Mouse (Mus musculus): ENCODE data around the gene Pmpca. TPM values are rescaled to one million over a fixed set of nuclear protein-coding genes. Genes with fewer than 3 reads are reported as not detected.
A peak's percentile ranks its signal among the peaks of the same experiment; 100 is the strongest.

Pmpca gene
- polyA plus RNA-seq, 1 experiment from 2014 or later: 113 TPM

DNA sequence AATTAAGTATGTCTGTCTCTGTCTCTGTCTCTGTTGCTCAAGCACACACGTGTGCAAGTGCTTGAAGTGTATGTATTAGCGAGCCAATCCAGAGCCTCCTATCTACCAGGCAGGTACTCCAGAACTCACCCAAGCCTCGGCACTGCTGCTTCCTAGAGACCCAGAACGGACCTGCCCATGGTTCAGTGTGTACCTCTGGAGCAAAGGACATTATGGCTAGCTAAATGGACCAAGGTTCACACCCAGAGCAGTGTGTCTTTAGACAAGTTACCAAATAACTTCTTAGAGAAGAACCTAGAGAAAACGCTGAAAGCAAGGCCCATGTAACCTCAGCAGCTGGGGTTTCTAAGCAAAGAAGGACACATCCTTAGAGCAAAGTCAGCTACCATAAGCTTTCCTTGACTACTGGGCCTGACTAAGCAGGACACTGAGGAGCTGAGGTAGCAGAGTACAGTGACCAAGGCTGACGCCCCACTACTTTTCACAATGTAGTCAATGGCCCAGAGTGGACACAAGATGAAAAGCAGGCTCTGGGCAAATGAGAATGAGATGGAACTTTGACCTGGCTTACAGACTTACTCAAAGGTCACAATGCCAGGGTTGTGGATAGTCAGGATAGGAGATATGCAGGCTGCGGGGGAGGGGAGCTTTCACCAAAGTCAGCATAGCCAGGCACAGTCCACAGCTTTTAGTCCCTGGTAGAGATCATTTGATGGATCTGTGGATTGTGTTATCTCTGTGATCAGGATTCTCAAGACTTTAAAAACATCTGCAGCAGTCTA lies 45.8 kb downstream of the Pmpca start:
- Histone ChIP-seq H3K27ac (ENCODE audit: low read depth, low read length) (no peak overlapping the region), H3K36me3 (ENCODE audit: control insufficient read depth, insufficient read depth, low read length) (peaks cover 91% of the 10 kb centered on the region), H3K27me3 (ENCODE audit: control insufficient read depth, insufficient read depth, low read length) (no peaks in the 10 kb centered on the region), H3K4me2 (replicated peaks; ENCODE audit: low read depth, low read length) (no peak overlapping the region), H3K4me3 (ENCODE audit: low read length) (no peak overlapping the region), H3K9ac (ENCODE audit: low read depth, low read length) (no peak overlapping the region), H3K4me1 (ENCODE audit: control insufficient read depth, insufficient read depth, low read length) (no peaks in the 10 kb centered on the region), H3K9me3 (ENCODE audit: control insufficient read depth, low read length) (no peaks in the 10 kb centered on the region)
- ATAC-seq (ENCODE audit: low FRiP score, low TSS enrichment): no peak
- WGBS: 90% methylated on average over 7 of the region's 7 CpGs

GRCm38 (mm10) chr2:26437221-26437620 lies 48.1 kb downstream of the Pmpca start:
- H3K36me3 ChIP-seq (ENCODE audit: control insufficient read depth, insufficient read depth, low read length): peaks cover 93% of the 10 kb centered on the region
- WGBS: 79% methylated on average over 4 of the region's 4 CpGs

GRCm38 (mm10) chr2:26438373-26438772 lies 49.2 kb downstream of the Pmpca start:
- H3K9ac ChIP-seq (ENCODE audit: low read depth, low read length): no peak overlapping the region
- no peak overlapping the region for H3K4me2 ChIP-seq (replicated peaks; ENCODE audit: low read depth, low read length)
- no peak for ATAC-seq (ENCODE audit: low FRiP score, low TSS enrichment)
- H3K4me3 ChIP-seq (ENCODE audit: low read length): no peak overlapping the region
- H3K4me1 ChIP-seq (ENCODE audit: control insufficient read depth, insufficient read depth, low read length): peaks cover 5% of the 10 kb centered on the region; the same call in 1 of the 2 replicates
- 89% methylated on average over 7 of the region's 7 CpGs for WGBS
- H3K36me3 ChIP-seq (ENCODE audit: control insufficient read depth, insufficient read depth, low read length): peaks cover 82% of the 10 kb centered on the region
- no peaks in the 10 kb centered on the region for H3K27me3 ChIP-seq (ENCODE audit: control insufficient read depth, insufficient read depth, low read length)
- no peaks in the 10 kb centered on the region for H3K9me3 ChIP-seq (ENCODE audit: control insufficient read depth, low read length)
- no peak overlapping the region for H3K27ac ChIP-seq (ENCODE audit: low read depth, low read length)

More at GRCm38 (mm10) chr2:26437221-26437620, 48.1 kb downstream of the Pmpca start:
- Histone ChIP-seq H3K9me3 (ENCODE audit: control insufficient read depth, low read length) (no peaks in the 10 kb centered on the region), H3K4me2 (replicated peaks; ENCODE audit: low read depth, low read length) (no peak overlapping the region), H3K9ac (ENCODE audit: low read depth, low read length) (no peak overlapping the region), H3K4me1 (ENCODE audit: control insufficient read depth, insufficient read depth, low read length) (no peaks in the 10 kb centered on the region), H3K27ac (ENCODE audit: low read depth, low read length) (no peak overlapping the region), H3K4me3 (ENCODE audit: low read length) (no peak overlapping the region), H3K27me3 (ENCODE audit: control insufficient read depth, insufficient read depth, low read length) (no peaks in the 10 kb centered on the region)
- no peak for ATAC-seq (ENCODE audit: low FRiP score, low TSS enrichment)

- H3K4me1 ChIP-seq (ENCODE audit: control insufficient read depth, insufficient read depth, low read length): peaks cover 12% of the 10 kb centered on the region
- no peak overlapping the region for H3K4me3 ChIP-seq (ENCODE audit: low read length)
- H3K36me3 ChIP-seq (ENCODE audit: control insufficient read depth, insufficient read depth, low read length): peaks cover 69% of the 10 kb centered on the region
- 93% methylated on average over 6 of the region's 6 CpGs for WGBS
- no peak overlapping the region for H3K27ac ChIP-seq (ENCODE audit: low read depth, low read length)
- no peaks in the 10 kb centered on the region for H3K9me3 ChIP-seq (ENCODE audit: control insufficient read depth, low read length)
- ATAC-seq (ENCODE audit: low FRiP score, low TSS enrichment): no peak
- no peaks in the 10 kb centered on the region for H3K27me3 ChIP-seq (ENCODE audit: control insufficient read depth, insufficient read depth, low read length)
- H3K9ac ChIP-seq (ENCODE audit: low read depth, low read length): no peak overlapping the region
- H3K4me2 ChIP-seq (replicated peaks; ENCODE audit: low read depth, low read length): no peak overlapping the region
Observed at GRCm38 (mm10) chr2:26439671-26440070, 50.5 kb downstream of the Pmpca start.

- peaks cover 13% of the 10 kb centered on the region for H3K4me1 ChIP-seq (ENCODE audit: control insufficient read depth, insufficient read depth, low read length)
- no peaks in the 10 kb centered on the region for H3K9me3 ChIP-seq (ENCODE audit: control insufficient read depth, low read length)
- no peak overlapping the region for H3K27ac ChIP-seq (ENCODE audit: low read depth, low read length)
- no peaks in the 10 kb centered on the region for H3K27me3 ChIP-seq (ENCODE audit: control insufficient read depth, insufficient read depth, low read length)
- H3K9ac ChIP-seq (ENCODE audit: low read depth, low read length): no peak overlapping the region
- no peak for ATAC-seq (ENCODE audit: low FRiP score, low TSS enrichment)
- H3K36me3 ChIP-seq (ENCODE audit: control insufficient read depth, insufficient read depth, low read length): peaks cover 53% of the 10 kb centered on the region
- 100% methylated on average over 4 of the region's 4 CpGs for WGBS
- H3K4me2 ChIP-seq (replicated peaks; ENCODE audit: low read depth, low read length): no peak overlapping the region
- H3K4me3 ChIP-seq (ENCODE audit: low read length): no peak overlapping the region
Observed at GRCm38 (mm10) chr2:26441261-26441660, 52.1 kb downstream of the Pmpca start.

DNA sequence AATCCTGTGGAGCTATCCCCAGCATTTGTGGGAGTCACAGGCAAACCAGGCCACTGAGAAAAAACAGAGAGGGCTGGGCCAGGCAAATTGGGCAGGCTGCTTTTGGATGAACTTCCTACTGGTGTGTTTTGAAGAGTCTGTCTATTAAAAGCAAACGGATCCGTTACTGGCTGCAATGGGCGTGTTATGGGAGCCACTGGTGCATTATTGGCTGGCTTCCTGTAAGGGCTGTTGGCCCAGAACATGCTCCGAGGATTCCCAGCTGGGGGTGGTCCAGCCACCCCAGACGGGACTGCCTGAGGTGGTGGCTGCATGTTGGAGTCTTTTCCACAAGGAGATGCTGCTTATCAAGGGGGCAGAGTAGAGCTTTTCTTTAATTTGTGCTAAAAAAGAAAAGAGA lies 52.5 kb downstream of the Pmpca start:
- Histone ChIP-seq H3K27me3 (ENCODE audit: control insufficient read depth, insufficient read depth, low read length) (no peaks in the 10 kb centered on the region), H3K27ac (ENCODE audit: low read depth, low read length) (no peak overlapping the region), H3K4me3 (ENCODE audit: low read length) (no peak overlapping the region), H3K36me3 (ENCODE audit: control insufficient read depth, insufficient read depth, low read length) (peaks cover 52% of the 10 kb centered on the region), H3K4me2 (replicated peaks; ENCODE audit: low read depth, low read length) (no peak overlapping the region), H3K9me3 (ENCODE audit: control insufficient read depth, low read length) (no peaks in the 10 kb centered on the region), H3K4me1 (ENCODE audit: control insufficient read depth, insufficient read depth, low read length) (peaks cover 17% of the 10 kb centered on the region), H3K9ac (ENCODE audit: low read depth, low read length) (no peak overlapping the region)
- WGBS: 75% methylated on average over 5 of the region's 5 CpGs
- ATAC-seq (ENCODE audit: low FRiP score, low TSS enrichment): no peak

DNA sequence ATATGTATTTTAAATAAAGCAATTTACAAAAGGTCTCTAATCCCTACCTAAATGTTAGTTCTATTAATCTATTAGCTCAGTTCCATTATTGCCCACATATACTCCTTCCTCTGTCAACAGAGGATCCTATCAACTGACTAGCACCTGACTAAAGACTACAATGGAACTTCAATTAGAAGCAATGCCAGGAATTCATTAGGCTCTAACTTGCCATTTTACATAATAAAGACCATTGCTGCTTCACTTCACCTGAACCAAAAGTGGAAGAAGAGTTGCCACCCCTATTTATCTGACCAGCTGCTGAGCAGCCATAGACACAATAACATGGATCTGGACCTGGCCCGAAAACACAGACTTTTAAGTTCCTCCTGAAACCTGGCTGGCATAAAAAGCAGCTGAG lies 53.7 kb downstream of the Pmpca start:
- no peak overlapping the region for H3K4me3 ChIP-seq (ENCODE audit: low read length)
- no peak for ATAC-seq (ENCODE audit: low FRiP score, low TSS enrichment)
- no peak overlapping the region; the same call in 1 of the 2 replicates for H3K9ac ChIP-seq (ENCODE audit: low read depth, low read length)
- H3K4me2 ChIP-seq (replicated peaks; ENCODE audit: low read depth, low read length): no peak overlapping the region
- WGBS: 96% methylated on average over 1 of the region's 1 CpGs
- peaks cover 22% of the 10 kb centered on the region for H3K4me1 ChIP-seq (ENCODE audit: control insufficient read depth, insufficient read depth, low read length)
- H3K36me3 ChIP-seq (ENCODE audit: control insufficient read depth, insufficient read depth, low read length): peaks cover 40% of the 10 kb centered on the region
- no peaks in the 10 kb centered on the region for H3K9me3 ChIP-seq (ENCODE audit: control insufficient read depth, low read length)
- H3K27ac ChIP-seq (ENCODE audit: low read depth, low read length): no peak overlapping the region
- H3K27me3 ChIP-seq (ENCODE audit: control insufficient read depth, insufficient read depth, low read length): no peaks in the 10 kb centered on the region

- no peak for ATAC-seq (ENCODE audit: low FRiP score, low TSS enrichment)
- Histone ChIP-seq H3K27ac (ENCODE audit: low read depth, low read length) (no peak overlapping the region), H3K27me3 (ENCODE audit: control insufficient read depth, insufficient read depth, low read length) (no peaks in the 10 kb centered on the region), H3K36me3 (ENCODE audit: control insufficient read depth, insufficient read depth, low read length) (peaks cover 30% of the 10 kb centered on the region), H3K4me2 (replicated peaks; ENCODE audit: low read depth, low read length) (peak overlapping the region; percentile 67), H3K9ac (ENCODE audit: low read depth, low read length) (peak overlapping the region; percentile 86; the same call in 1 of the 2 replicates), H3K9me3 (ENCODE audit: control insufficient read depth, low read length) (no peaks in the 10 kb centered on the region), H3K4me1 (ENCODE audit: control insufficient read depth, insufficient read depth, low read length) (peaks cover 22% of the 10 kb centered on the region), H3K4me3 (ENCODE audit: low read length) (peak overlapping the region; percentile 83)
- 33% methylated on average over 3 of the region's 3 CpGs for WGBS
Observed at GRCm38 (mm10) chr2:26443876-26444275, 54.7 kb downstream of the Pmpca start.

GRCm38 (mm10) chr2:26444368-26444767 lies 55.2 kb downstream of the Pmpca start:
- Histone ChIP-seq H3K4me1 (ENCODE audit: control insufficient read depth, insufficient read depth, low read length) (peaks cover 22% of the 10 kb centered on the region), H3K27ac (ENCODE audit: low read depth, low read length) (peak overlapping the region; percentile 78), H3K4me3 (ENCODE audit: low read length) (peak overlapping the region; percentile 83), H3K27me3 (ENCODE audit: control insufficient read depth, insufficient read depth, low read length) (no peaks in the 10 kb centered on the region), H3K36me3 (ENCODE audit: control insufficient read depth, insufficient read depth, low read length) (peaks cover 25% of the 10 kb centered on the region), H3K9me3 (ENCODE audit: control insufficient read depth, low read length) (no peaks in the 10 kb centered on the region), H3K4me2 (replicated peaks; ENCODE audit: low read depth, low read length) (peak overlapping the region; percentile 67), H3K9ac (ENCODE audit: low read depth, low read length) (peak overlapping the region; percentile 86)
- WGBS: 3% methylated on average over 15 of the region's 15 CpGs
- ATAC-seq (ENCODE audit: low FRiP score, low TSS enrichment): no peak
